Mouse (Mus musculus) CH12.LX (cell line): ENCODE measurements around the gene Gria1.

Experiments used
- CTCF ChIP-seq, 2 experiments: IDR thresholded peaks in 1 of 2; conservative IDR thresholded peaks in 1 of 2; 2 replicates each; pipeline ENCODE4 v1.5.1; 2011 to 2012; ENCODE audit warnings: low read depth in 2 of 2, low read length in 2 of 2, improper control_type of control experiment in 1 of 2, inconsistent platforms in 1 of 2, mild to moderate bottlenecking in 1 of 2, moderate library complexity in 1 of 2
- ELF1 ChIP-seq: IDR thresholded peaks from 2 replicates; pipeline ENCODE4 v1.6.1; 2014; ENCODE audit warnings: low read depth, mild to moderate bottlenecking, inconsistent platforms, low read length, improper control_type of control experiment
- GABPA ChIP-seq: IDR thresholded peaks from 2 replicates; pipeline ENCODE4 v1.6.1; 2012; ENCODE audit warnings: low read depth, low read length, improper control_type of control experiment, inconsistent platforms; ENCODE audit not compliant: insufficient replicate concordance
- POLR2A ChIP-seq: IDR thresholded peaks from 2 replicates; pipeline ENCODE4 v1.6.1; 2011; ENCODE audit warnings: low read depth, mild to moderate bottlenecking, improper control_type of control experiment, low read length
- POLR2AphosphoS2 ChIP-seq: IDR thresholded peaks from 2 replicates; pipeline ENCODE4 v1.6.1; 2011; ENCODE audit warnings: low read depth, low read length, improper control_type of control experiment
- TBP ChIP-seq: conservative IDR thresholded peaks from 2 replicates; pipeline ENCODE4 v1.6.1; 2011; ENCODE audit warnings: low read depth, low read length, improper control_type of control experiment
- ZKSCAN1 ChIP-seq: IDR thresholded peaks from 2 replicates; pipeline ENCODE4 v1.6.1; 2012; ENCODE audit warnings: low read depth, inconsistent platforms, low read length, improper control_type of control experiment, borderline replicate concordance

- TF ChIP-seq POLR2A, result no peak
- TF ChIP-seq ZKSCAN1, result no peak
- TF ChIP-seq TBP, result no peak
- TF ChIP-seq POLR2AphosphoS2, result no peak
- TF ChIP-seq CTCF (conservative IDR thresholded peaks at IDR 0.05 in 1 of 2, IDR thresholded peaks at IDR 0.05 in 1 of 2; ENCODE audit: low read depth in 2 of 2, low read length in 2 of 2), result no peak
- no peak for TF ChIP-seq GABPA
- no peak for TF ChIP-seq ELF1
Measured at GRCm38 (mm10) chr11:57306892-57307291, 295.7 kb downstream of the Gria1 start.
